Mouse (Mus musculus) thymus, postnatal 14 days (tissue): ENCODE measurements around the gene Islr2.
A peak's percentile ranks its signal among the peaks of the same experiment; 100 is the strongest.

ENCODE experiments used
- DNase-seq: peaks from one replicate; pipeline ENCODE4 v3.0.0; 2021

Islr2 gene

DNA sequence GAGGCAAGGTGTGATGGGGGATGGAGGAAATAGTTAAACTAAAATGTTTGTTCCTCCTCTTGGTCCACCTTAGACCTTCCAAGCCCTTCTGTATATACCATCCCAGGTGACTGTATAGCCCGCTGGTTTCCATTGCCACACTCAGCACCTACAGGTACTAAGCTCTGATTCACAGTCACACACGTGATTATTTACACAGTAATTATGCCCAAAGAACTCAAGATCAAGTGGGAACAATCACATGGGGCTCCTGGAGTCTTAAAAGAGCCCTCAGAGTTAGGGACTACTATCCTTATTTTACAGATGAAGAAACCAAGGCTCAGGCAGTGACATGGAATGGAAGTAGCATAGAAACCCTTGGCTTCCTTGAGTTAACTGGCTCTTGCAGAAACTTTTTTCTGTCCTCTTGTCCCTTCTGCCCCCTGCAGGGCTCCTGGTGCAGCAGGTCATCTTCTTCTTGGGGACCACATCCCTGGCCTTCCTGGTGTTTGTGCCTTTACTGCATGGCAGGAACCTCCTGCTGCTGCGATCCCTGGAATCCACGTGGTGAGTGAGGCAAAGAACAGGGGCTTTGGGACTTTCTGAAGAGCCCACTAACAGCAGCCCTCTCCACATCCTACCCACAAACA lies 53.3 kb downstream of the Islr2 start:
- DNase-seq, result peak; percentile 50

DNA sequence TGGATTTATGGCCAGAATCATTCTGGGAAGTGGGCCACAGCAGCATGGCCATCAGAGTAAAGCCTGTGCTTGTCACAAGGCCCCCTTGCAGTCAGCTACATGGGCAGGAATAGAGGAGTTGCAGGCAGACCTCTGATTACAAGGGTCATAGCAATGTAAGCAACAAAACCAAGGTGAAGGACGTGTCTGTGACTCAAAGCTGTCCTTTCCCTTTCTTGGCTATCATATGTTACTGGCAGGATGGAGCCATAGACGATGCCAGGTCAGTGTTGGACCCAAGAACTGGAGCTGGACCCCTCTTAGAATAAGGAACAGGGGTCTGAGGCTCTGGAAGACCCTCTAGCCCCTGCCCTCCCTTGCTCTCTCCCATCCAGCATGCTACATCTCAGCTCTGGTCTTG lies 55.3 kb downstream of the Islr2 start:
- DNase-seq, result no peak
